Mouse (Mus musculus) MEL (cell line): Measurements from ENCODE around the gene Gm20708. TPM values are rescaled to one million over a fixed set of nuclear protein-coding genes. Genes with fewer than 3 reads are reported as not detected.
A peak's percentile ranks its signal among the peaks of the same experiment; 100 is the strongest.

ENCODE experiments used
- DNase-seq: peaks from one replicate; pipeline ENCODE4 v3.0.0; 2011; ENCODE audit warnings: low read depth, low spot score
- H3K27ac ChIP-seq: 2 replicates; pipeline ENCODE4 v1.5.1; 2012; ENCODE audit warnings: low read depth, mild to moderate bottlenecking, control low read depth, low read length, moderate library complexity; ENCODE audit not compliant: control insufficient read depth
- H3K27me3 ChIP-seq, 2 experiments: fragments of 150-350 bp in 1 of 2; sonication (generic) in 1 of 2; 2 replicates each; pipeline ENCODE4 v1.6.1; 2012; ENCODE audit warnings: low read length in 2 of 2, mild to moderate bottlenecking in 2 of 2, improper control_type of control experiment in 1 of 2, moderate library complexity in 1 of 2; ENCODE audit not compliant: insufficient read depth in 2 of 2, control insufficient read depth in 1 of 2
- H3K36me3 ChIP-seq, 2 experiments: 2 replicates each; pipeline ENCODE4 v1.6.1; 2012 to 2014; ENCODE audit warnings: low read length in 2 of 2, improper control_type of control experiment in 1 of 2, inconsistent platforms in 1 of 2, mild to moderate bottlenecking in 1 of 2; ENCODE audit not compliant: insufficient read depth in 2 of 2, control insufficient read depth in 1 of 2
- H3K4me1 ChIP-seq, 2 experiments: fragments of 150-350 bp in 1 of 2; sonication (generic) in 1 of 2; 2 replicates each; pipeline ENCODE4 v1.6.1; 2012; ENCODE audit warnings: low read length in 2 of 2, improper control_type of control experiment in 1 of 2, mild to moderate bottlenecking in 1 of 2; ENCODE audit not compliant: insufficient read depth in 2 of 2, control insufficient read depth in 1 of 2
- H3K4me3 ChIP-seq, 2 experiments: fragments of 150-350 bp in 1 of 2; sonication (generic) in 1 of 2; 2 replicates each; pipeline ENCODE4 v1.5.1; 2012; ENCODE audit warnings: low read depth in 2 of 2, low read length in 2 of 2, mild to moderate bottlenecking in 2 of 2, moderate library complexity in 2 of 2, control low read depth in 1 of 2, improper control_type of control experiment in 1 of 2; ENCODE audit not compliant: control insufficient read depth in 1 of 2, insufficient read depth in 1 of 2
- H3K79me2 ChIP-seq: 2 replicates; pipeline ENCODE4 v1.6.1; 2012; ENCODE audit warnings: mild to moderate bottlenecking, low read length, moderate library complexity; ENCODE audit not compliant: control insufficient read depth, poor library complexity, insufficient read depth
- H3K9ac ChIP-seq: 2 replicates; pipeline ENCODE4 v1.6.1; 2012; ENCODE audit warnings: low read depth, mild to moderate bottlenecking, control low read depth, low read length, moderate library complexity; ENCODE audit not compliant: control insufficient read depth, poor library complexity, severe bottlenecking
- H3K9me3 ChIP-seq: fragments of 150-350 bp; sonication (generic); replicated peaks from 2 replicates; pipeline ENCODE4 v1.6.1; 2012; ENCODE audit warnings: mild to moderate bottlenecking, low read length, improper control_type of control experiment, moderate library complexity; ENCODE audit not compliant: insufficient read depth
- CHD1 ChIP-seq: IDR thresholded peaks from 2 replicates; pipeline ENCODE4 v1.6.1; 2012; ENCODE audit warnings: low read depth, mild to moderate bottlenecking, inconsistent platforms, low read length, improper control_type of control experiment
- ELF1 ChIP-seq: IDR thresholded peaks from 2 replicates; pipeline ENCODE4 v1.6.1; 2014; ENCODE audit warnings: low read depth, mild to moderate bottlenecking, inconsistent platforms, low read length, improper control_type of control experiment, moderate library complexity
- EP300 ChIP-seq, 2 experiments: IDR thresholded peaks; 2 replicates each; pipeline ENCODE4 v1.6.1; 2011; ENCODE audit warnings: improper control_type of control experiment in 2 of 2, low read length in 2 of 2, low read depth in 1 of 2, mild to moderate bottlenecking in 1 of 2
- ETS1 ChIP-seq: IDR thresholded peaks from 2 replicates; pipeline ENCODE4 v1.6.1; 2012; ENCODE audit warnings: low read depth, mild to moderate bottlenecking, inconsistent platforms, low read length, improper control_type of control experiment, moderate library complexity
- GABPA ChIP-seq: IDR thresholded peaks from 2 replicates; pipeline ENCODE4 v1.6.1; 2012; ENCODE audit warnings: low read depth, mild to moderate bottlenecking, inconsistent platforms, low read length, improper control_type of control experiment, moderate library complexity
- KAT2A ChIP-seq: conservative IDR thresholded peaks from 2 replicates; pipeline ENCODE4 v1.6.1; 2012; ENCODE audit warnings: low read depth, low read length, improper control_type of control experiment, inconsistent platforms
- MAX ChIP-seq: IDR thresholded peaks from 2 replicates; pipeline ENCODE4 v1.6.1; 2011; ENCODE audit warnings: low read length, improper control_type of control experiment
- MXI1 ChIP-seq: IDR thresholded peaks from 2 replicates; pipeline ENCODE4 v1.6.1; 2011; ENCODE audit warnings: mild to moderate bottlenecking, low read depth, low read length, improper control_type of control experiment
- MYB ChIP-seq: IDR thresholded peaks from 2 replicates; pipeline ENCODE4 v1.6.1; 2011; ENCODE audit warnings: mild to moderate bottlenecking, low read depth, low read length, improper control_type of control experiment
- MYC ChIP-seq: IDR thresholded peaks from 2 replicates; pipeline ENCODE4 v1.6.1; 2011; ENCODE audit warnings: low read depth, mild to moderate bottlenecking, low read length, improper control_type of control experiment, moderate library complexity
- RCOR1 ChIP-seq: IDR thresholded peaks from 2 replicates; pipeline ENCODE4 v1.6.1; 2012; ENCODE audit warnings: low read depth, mild to moderate bottlenecking, inconsistent platforms, low read length, improper control_type of control experiment
- SIN3A ChIP-seq: IDR thresholded peaks from 2 replicates; pipeline ENCODE4 v1.6.1; 2012; ENCODE audit warnings: low read length, improper control_type of control experiment, inconsistent platforms
- SMC3 ChIP-seq: IDR thresholded peaks from 2 replicates; pipeline ENCODE4 v1.6.1; 2011; ENCODE audit warnings: low read depth, low read length, improper control_type of control experiment
- TAL1 ChIP-seq: IDR thresholded peaks from 2 replicates; pipeline ENCODE4 v1.6.1; 2012; ENCODE audit warnings: mild to moderate bottlenecking, inconsistent platforms, low read length, moderate library complexity, mixed read lengths
- TCF12 ChIP-seq: IDR thresholded peaks from 2 replicates; pipeline ENCODE4 v1.6.1; 2014; ENCODE audit warnings: low read depth, mild to moderate bottlenecking, inconsistent platforms, low read length, improper control_type of control experiment, moderate library complexity
- USF1 ChIP-seq: IDR thresholded peaks from 2 replicates; pipeline ENCODE4 v1.6.1; 2014; ENCODE audit warnings: low read depth, mild to moderate bottlenecking, inconsistent platforms, low read length, improper control_type of control experiment, moderate library complexity
- USF2 ChIP-seq, 2 experiments: IDR thresholded peaks; 2 replicates each; pipeline ENCODE4 v1.6.1; 2011 to 2012; ENCODE audit warnings: improper control_type of control experiment in 2 of 2, low read length in 2 of 2, borderline replicate concordance in 1 of 2, inconsistent platforms in 1 of 2, low read depth in 1 of 2, mild to moderate bottlenecking in 1 of 2; ENCODE audit not compliant: insufficient read depth in 1 of 2
- ZKSCAN1 ChIP-seq: IDR thresholded peaks from 2 replicates; pipeline ENCODE4 v1.6.1; 2012; ENCODE audit warnings: low read depth, mild to moderate bottlenecking, inconsistent platforms, low read length, improper control_type of control experiment, moderate library complexity
- polyA plus RNA-seq, 2 experiments: library from polyadenylated mRNA; stranded (reverse) in 1 of 2; unstranded in 1 of 2; fragments of >175 nt in 1 of 2; fragments of >200 nt in 1 of 2; gene quantifications; 2 replicates each; pipeline versions ENCODE4 v1.2.1 to v1.2.4; 2012; ENCODE audit warnings: low replicate concordance in 2 of 2, low read depth in 1 of 2; ENCODE audit not compliant: insufficient read length in 2 of 2, insufficient read depth in 1 of 2, missing spikeins in 1 of 2
- total RNA-seq: library from RNA; depleted of rRNA; stranded (reverse); fragments of 300-350 nt; gene quantifications from 2 replicates; pipeline ENCODE4 v1.2.3, GENCODE M21; 2012

Gene Gm20708
- total and polyA plus RNA-seq, 3 experiments, result 0.70 to 0.85 TPM; not detected in 1

DNA sequence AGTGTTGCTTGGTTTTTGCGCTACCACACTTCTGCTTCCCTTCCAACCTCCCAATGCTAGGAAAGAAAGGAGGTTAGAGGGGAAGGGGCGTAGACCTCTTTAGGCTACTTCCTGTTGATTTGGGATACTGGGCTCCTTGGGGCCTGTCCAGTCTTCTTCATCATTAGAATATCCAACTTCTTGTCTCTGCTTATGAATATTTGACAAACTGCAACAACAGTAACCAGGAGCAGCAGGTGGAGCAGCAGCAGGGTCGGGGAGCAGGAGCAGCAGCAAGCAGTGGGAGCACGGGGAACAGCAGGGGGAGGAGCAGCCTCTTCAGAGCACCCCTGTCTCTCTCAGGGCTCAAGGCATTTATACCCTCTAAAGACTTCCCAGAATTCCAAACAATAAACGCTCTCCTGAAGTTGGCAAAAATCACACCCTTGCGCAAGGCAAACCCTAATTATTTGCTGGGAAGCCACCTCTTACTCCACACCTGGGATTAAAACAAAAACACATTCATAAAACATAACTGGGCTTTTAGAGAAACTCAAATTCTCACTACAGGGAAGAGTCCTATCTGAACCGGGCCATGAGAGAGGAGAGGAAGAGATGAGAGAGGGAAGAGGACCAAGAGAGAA, 38.2 kb downstream of the Gm20708 start (continued):
- peak; percentile 20 to 32; a peak in 1 of 4 replicates for TF ChIP-seq EP300 (IDR thresholded peaks at IDR 0.05; ENCODE audit: low read depth in 1 of 2, low read length in 2 of 2)
- no peak for TF ChIP-seq ZKSCAN1
- TF ChIP-seq, all 39 proteins: peak for 17

DNA sequence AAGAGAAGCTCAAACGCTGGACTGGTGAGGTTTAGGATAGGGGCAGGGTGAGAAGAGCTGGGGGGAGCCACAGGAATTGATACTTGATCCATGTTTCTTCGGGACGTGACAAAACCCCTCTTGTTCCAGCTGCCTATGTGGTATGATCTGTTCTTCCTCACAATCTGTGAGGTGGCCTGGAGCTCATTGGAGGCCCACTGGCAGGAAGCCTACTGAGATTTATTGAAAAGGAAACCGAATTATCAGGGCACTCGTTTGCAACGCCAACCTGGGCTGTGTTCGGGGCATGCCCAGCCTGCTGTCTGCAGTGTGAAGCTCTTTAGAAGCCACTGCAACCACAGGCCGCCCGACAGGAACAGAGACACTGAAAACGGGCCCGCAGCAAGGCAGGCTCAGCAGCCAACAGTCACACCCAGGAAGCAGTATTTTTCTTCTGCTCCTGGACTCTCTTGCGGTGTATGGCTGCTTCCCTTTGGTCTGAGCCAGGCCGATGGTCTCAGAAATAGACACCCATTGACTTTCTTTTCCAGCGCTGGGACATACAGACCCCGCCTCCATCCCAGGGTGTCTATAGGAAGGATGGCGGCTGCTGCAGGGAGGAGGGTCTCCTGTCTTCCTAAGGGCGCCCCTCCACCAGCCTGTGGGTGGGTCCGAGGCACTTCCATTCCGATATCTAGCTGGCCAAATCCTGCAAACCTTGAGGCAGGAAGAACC, 39.0 kb downstream of the Gm20708 start:
- DNase-seq, result no peak
- H3K36me3 ChIP-seq, result peaks cover 19 to 26% of the 10 kb centered on the region in 2 experiments
- H3K9ac ChIP-seq, result peak overlapping the region; percentile 67
- H3K27ac ChIP-seq, result peak overlapping the region; percentile 57
- H3K4me1 ChIP-seq, result peaks cover 19 to 21% of the 10 kb centered on the region in 2 experiments
- peaks cover 28% of the 10 kb centered on the region for H3K79me2 ChIP-seq
- H3K27me3 ChIP-seq, result no peaks in the 10 kb centered on the region
- TF ChIP-seq TAL1 (no peak), ZKSCAN1 (no peak), GABPA (no peak), KAT2A (no peak), CHD1 (peak; percentile 87; the same call in 1 of the 2 replicates), ELF1 (peak; percentile 19; the same call in 1 of the 2 replicates), USF1 (no peak), USF2 (IDR thresholded peaks at IDR 0.05; ENCODE audit: borderline replicate concordance in 1 of 2, insufficient read depth in 1 of 2, low read depth in 1 of 2, low read length in 2 of 2) (no peak), MXI1 (no peak), RCOR1 (peak; percentile 64), SMC3 (no peak), MAX (peak; percentile 13; the same call in 1 of the 2 replicates), TCF12 (0 out of 2 replicates have a peak, but pooled peaks have one; percentile 16), ETS1 (no peak; the same call in 1 of the 2 replicates), SIN3A (0 out of 2 replicates have a peak, but pooled peaks have one; percentile 1), MYC (no peak), MYB (no peak)
- peak overlapping the region; percentile 58 to 68 for H3K4me3 ChIP-seq
- no peaks in the 10 kb centered on the region for H3K9me3 ChIP-seq
